Mouse (Mus musculus): ENCODE measurements around the gene Cpm.

GRCm38 (mm10) chr10:117714048-117714545 lies 84.8 kb downstream of the Cpm start:
- TF ChIP-seq CTCF (IDR thresholded peaks at IDR 0.05; ENCODE audit: borderline replicate concordance, insufficient read depth, low read depth, low read length) (no peak), POLR2A (IDR thresholded peaks at IDR 0.05; ENCODE audit: borderline replicate concordance, insufficient read depth, low read length) (no peak)

All from cerebellum, adult 2 months (tissue).